Mouse (Mus musculus) liver, embryonic 12.5 days (tissue): ENCODE results near the gene Gipc3. TPM values are rescaled to one million over a fixed set of nuclear protein-coding genes. Genes with fewer than 3 reads are reported as not detected.

Experiments used
- ATAC-seq: fragments of 200-750 bp; cut with Nextera tagmentation; 2 replicates; pipeline ENCODE4 v1.8.0; 2017; ENCODE audit warnings: moderate number of reproducible peaks, mild to moderate bottlenecking, moderate library complexity
- H3K27ac ChIP-seq: fragments of 300-500 bp; sonication (generic); 2 replicates; pipeline ENCODE4 v1.5.1; 2016; ENCODE audit warnings: mild to moderate bottlenecking
- H3K27me3 ChIP-seq: fragments of 300-500 bp; sonication (generic); replicated peaks from 2 replicates; pipeline ENCODE4 v1.6.1; 2016; ENCODE audit warnings: mild to moderate bottlenecking, moderate library complexity
- H3K36me3 ChIP-seq: fragments of 300-500 bp; sonication (generic); 2 replicates; pipeline ENCODE4 v1.6.1; 2016; ENCODE audit warnings: mild to moderate bottlenecking, moderate library complexity
- H3K4me1 ChIP-seq: fragments of 300-500 bp; sonication (generic); 2 replicates; pipeline ENCODE4 v1.6.1; 2016
- H3K4me2 ChIP-seq: fragments of 300-500 bp; sonication (generic); 2 replicates; pipeline ENCODE4 v1.6.1; 2016; ENCODE audit warnings: mild to moderate bottlenecking, moderate library complexity
- H3K4me3 ChIP-seq: fragments of 300-500 bp; sonication (generic); 2 replicates; pipeline ENCODE4 v1.5.1; 2016; ENCODE audit warnings: mild to moderate bottlenecking, moderate library complexity
- H3K9ac ChIP-seq: fragments of 300-500 bp; sonication (generic); 2 replicates; pipeline ENCODE4 v1.6.1; 2016; ENCODE audit warnings: mild to moderate bottlenecking, moderate library complexity
- H3K9me3 ChIP-seq: fragments of 300-500 bp; sonication (generic); replicated peaks from 2 replicates; pipeline ENCODE4 v1.6.1; 2016; ENCODE audit warnings: mild to moderate bottlenecking, moderate library complexity
- WGBS: fragments of 180-500 bp; shearing (Covaris S2); methylation state at CpG from one replicate; pipeline ENCODE4 v1.1.7; 2016; ENCODE audit not compliant: insufficient replicate concordance; 5-methylcytosine and 5-hydroxymethylcytosine counted together
- polyA plus RNA-seq: library from polyadenylated mRNA; unstranded; fragments of >200 nt; fragmentation: Nextera tagmentation; extraction: Ambion mirVana; gene quantifications from 2 replicates; pipeline ENCODE4 v1.2.1, GENCODE M21; 2016

The Gipc3 gene
- polyA plus RNA-seq, 1 experiment from 2014 or later, result not detected

GRCm38 (mm10) chr10:81341333-81341949, 1.6 kb downstream of the Gipc3 start:
- H3K36me3 ChIP-seq, result no peaks in the 10 kb centered on the region
- H3K9me3 ChIP-seq, result no peaks in the 10 kb centered on the region
- H3K9ac ChIP-seq, result no peak overlapping the region
- H3K4me2 ChIP-seq, result no peak overlapping the region
- H3K27me3 ChIP-seq, result peaks cover 78% of the 10 kb centered on the region
- H3K4me1 ChIP-seq, result peaks cover 40% of the 10 kb centered on the region
- no peak for ATAC-seq
- 30% methylated on average over 16 of the region's 16 CpGs for WGBS
- H3K27ac ChIP-seq, result no peak overlapping the region
- H3K4me3 ChIP-seq, result no peak overlapping the region

DNA sequence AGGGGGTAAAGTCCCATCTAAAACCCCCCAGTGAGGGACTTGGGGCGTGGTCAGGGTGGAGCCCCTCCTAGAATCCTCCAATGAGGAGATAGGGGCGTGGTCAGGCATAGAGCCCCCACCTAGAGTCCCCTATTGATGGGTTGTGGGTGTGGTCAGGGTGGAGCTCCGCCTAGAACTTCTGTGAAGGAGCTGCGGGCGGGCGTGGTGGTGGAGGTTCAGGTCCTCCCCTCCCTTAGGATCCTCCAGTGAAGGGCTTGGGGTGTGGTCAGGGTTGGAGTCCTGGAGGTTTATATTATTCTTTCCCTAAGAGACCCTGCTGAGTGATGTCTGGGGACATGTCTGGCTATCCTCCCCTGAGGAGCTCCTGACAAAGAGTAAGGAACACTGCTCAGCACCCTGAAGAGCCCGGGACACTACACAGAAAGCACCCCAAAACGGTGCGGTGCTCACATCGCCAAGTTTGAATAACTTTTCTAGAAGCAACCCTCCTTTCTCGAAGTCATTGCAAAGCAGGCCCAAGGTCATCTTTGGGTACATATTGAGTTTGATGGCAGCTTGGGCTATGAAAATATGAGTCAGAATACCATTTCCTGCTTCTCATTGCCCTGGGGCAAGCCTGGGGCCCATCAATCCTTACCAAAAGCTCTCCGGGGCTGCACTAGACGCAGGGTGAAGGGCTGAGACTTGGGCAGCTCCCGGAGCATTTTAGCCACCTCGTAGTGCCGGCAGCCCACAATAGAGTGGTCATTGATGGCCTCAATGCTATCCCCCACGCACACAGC, 2.3 kb downstream of the Gipc3 start:
- Histone ChIP-seq H3K9me3 (no peaks in the 10 kb centered on the region), H3K36me3 (no peaks in the 10 kb centered on the region), H3K4me1 (peaks cover 38% of the 10 kb centered on the region), H3K4me2 (0 out of 2 replicates have a peak overlapping the region, but pooled peaks have one; percentile 10), H3K9ac (no peak overlapping the region), H3K4me3 (no peak overlapping the region), H3K27me3 (peaks cover 77% of the 10 kb centered on the region), H3K27ac (no peak overlapping the region)
- ATAC-seq, result peak; percentile 64; the same call in 1 of the 2 replicates
- 37% methylated on average over 17 of the region's 17 CpGs for WGBS

DNA sequence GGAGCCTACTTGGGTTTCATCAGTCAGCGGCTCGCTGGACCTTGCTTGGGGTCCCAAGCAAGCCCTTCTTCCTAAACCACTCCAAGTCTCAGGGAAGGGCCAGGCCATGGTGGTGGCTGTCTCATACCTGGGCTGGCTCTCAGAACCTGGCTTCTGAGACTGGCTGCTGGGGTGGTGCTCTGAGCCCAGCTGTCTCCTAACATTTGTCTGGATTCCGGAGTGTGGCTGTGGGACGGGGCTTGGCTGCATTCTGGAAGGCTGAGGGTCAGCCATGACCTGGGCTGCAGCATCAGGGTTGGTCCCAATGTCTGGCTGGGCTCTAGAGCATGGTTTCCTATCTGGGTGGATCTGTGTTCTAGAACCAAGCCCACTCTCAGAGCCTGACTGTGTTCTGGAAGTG, 6.5 kb downstream of the Gipc3 start:
- Histone ChIP-seq H3K27me3 (peaks cover 73% of the 10 kb centered on the region), H3K4me3 (no peak overlapping the region), H3K27ac (no peak overlapping the region; the same call in 1 of the 2 replicates), H3K9ac (no peak overlapping the region), H3K36me3 (peaks cover 5% of the 10 kb centered on the region; the same call in 1 of the 2 replicates), H3K4me1 (peaks cover 44% of the 10 kb centered on the region), H3K9me3 (no peaks in the 10 kb centered on the region), H3K4me2 (no peak overlapping the region)
- no peak for ATAC-seq
- WGBS, result 81% methylated on average over 4 of the region's 4 CpGs

GRCm38 (mm10) chr10:81335393-81336340, 7.4 kb downstream of the Gipc3 start:
- H3K36me3 ChIP-seq, result peaks cover 5% of the 10 kb centered on the region; the same call in 1 of the 2 replicates
- no peak overlapping the region for H3K4me2 ChIP-seq
- peak overlapping the region; percentile 37 for H3K27ac ChIP-seq
- no peak for ATAC-seq
- no peak overlapping the region for H3K9ac ChIP-seq
- WGBS, result 59% methylated on average over 17 of the region's 19 CpGs
- no peak overlapping the region for H3K4me3 ChIP-seq
- H3K27me3 ChIP-seq, result peaks cover 72% of the 10 kb centered on the region
- H3K4me1 ChIP-seq, result peaks cover 38% of the 10 kb centered on the region
- H3K9me3 ChIP-seq, result no peaks in the 10 kb centered on the region

DNA sequence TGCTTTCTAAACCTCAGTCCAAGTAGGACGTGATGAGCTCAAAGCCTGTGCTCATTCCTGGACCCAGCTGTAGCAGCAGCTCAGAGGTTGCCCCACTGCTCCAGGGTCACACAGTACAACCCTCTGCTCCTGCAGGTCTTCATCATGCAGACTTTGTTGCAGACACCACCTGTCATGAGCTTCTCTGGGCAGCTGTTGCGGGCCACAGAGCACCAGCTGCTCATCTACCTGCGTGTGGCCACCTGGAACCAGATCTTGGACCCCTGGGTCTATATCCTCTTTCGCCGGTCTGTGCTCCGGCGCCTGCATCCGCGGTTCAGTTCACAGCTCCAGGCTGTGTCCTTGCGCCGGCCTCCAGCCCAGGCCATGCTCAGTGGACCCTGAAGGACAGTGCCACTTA, 8.7 kb downstream of the Gipc3 start:
- Histone ChIP-seq H3K27me3 (peaks cover 79% of the 10 kb centered on the region), H3K4me1 (peaks cover 44% of the 10 kb centered on the region), H3K36me3 (peaks cover 5% of the 10 kb centered on the region; the same call in 1 of the 2 replicates), H3K9ac (no peak overlapping the region), H3K27ac (no peak overlapping the region), H3K4me2 (no peak overlapping the region), H3K9me3 (no peaks in the 10 kb centered on the region), H3K4me3 (no peak overlapping the region)
- ATAC-seq, result no peak
- WGBS, result 71% methylated on average over 11 of the region's 11 CpGs

- no peak overlapping the region for H3K9ac ChIP-seq
- no peaks in the 10 kb centered on the region for H3K9me3 ChIP-seq
- peaks cover 64% of the 10 kb centered on the region for H3K4me1 ChIP-seq
- peaks cover 63% of the 10 kb centered on the region for H3K27me3 ChIP-seq
- H3K4me2 ChIP-seq, result peak overlapping the region; percentile 21
- WGBS, result 29% methylated on average over 29 of the region's 29 CpGs
- ATAC-seq, result no peak
- H3K36me3 ChIP-seq, result peaks cover 6% of the 10 kb centered on the region
- H3K4me3 ChIP-seq, result no peak overlapping the region
- no peak overlapping the region for H3K27ac ChIP-seq
These were observed 10.8 kb downstream of the Gipc3 start for GRCm38 (mm10) chr10:81332277-81332676.

DNA sequence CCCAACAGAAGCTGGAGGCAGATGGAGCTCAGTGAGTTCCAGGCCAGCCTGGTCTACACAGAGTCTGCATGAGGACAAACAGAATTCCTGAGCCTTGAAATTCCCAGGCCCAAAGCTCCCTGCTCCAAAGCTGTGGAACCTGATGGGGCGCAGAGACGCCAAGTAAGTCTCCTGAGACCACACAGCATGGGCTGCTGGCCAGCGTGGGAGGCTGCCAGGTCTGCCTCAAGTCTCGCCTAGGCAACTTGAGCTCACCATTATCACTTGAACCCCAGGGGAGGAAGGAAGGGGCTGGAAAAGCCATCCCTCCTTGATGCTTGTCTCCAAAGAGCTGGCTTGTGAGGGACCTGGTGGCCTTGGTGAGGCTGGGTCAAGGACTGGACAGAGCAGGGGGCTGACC, 13.1 kb downstream of the Gipc3 start:
- Histone ChIP-seq H3K4me2 (peak overlapping the region; percentile 2; the same call in 1 of the 2 replicates), H3K4me1 (peaks cover 69% of the 10 kb centered on the region), H3K36me3 (peaks cover 29% of the 10 kb centered on the region), H3K9me3 (no peaks in the 10 kb centered on the region), H3K4me3 (no peak overlapping the region), H3K27ac (peak overlapping the region; percentile 68), H3K27me3 (peaks cover 43% of the 10 kb centered on the region), H3K9ac (no peak overlapping the region)
- ATAC-seq, result no peak
- WGBS, result 55% methylated on average over 4 of the region's 4 CpGs

GRCm38 (mm10) chr10:81329194-81329975, 13.7 kb downstream of the Gipc3 start:
- Histone ChIP-seq H3K9me3 (no peaks in the 10 kb centered on the region), H3K4me2 (peak overlapping the region; percentile 35), H3K4me3 (0 out of 2 replicates have a peak overlapping the region, but pooled peaks have one; percentile 19), H3K36me3 (peaks cover 35% of the 10 kb centered on the region), H3K27me3 (peaks cover 37% of the 10 kb centered on the region), H3K27ac (peak overlapping the region; percentile 68), H3K4me1 (peaks cover 64% of the 10 kb centered on the region), H3K9ac (no peak overlapping the region; the same call in 1 of the 2 replicates)
- WGBS, result 68% methylated on average over 10 of the region's 10 CpGs
- no peak for ATAC-seq

GRCm38 (mm10) chr10:81328386-81328785, 14.7 kb downstream of the Gipc3 start, which contains the start of gene Tbxa2r:
Tbxa2r (plus strand) TSS chr10:81328731.
- peak; percentile 45 for ATAC-seq
- WGBS, result 11% methylated on average over 10 of the region's 10 CpGs
- peaks cover 64% of the 10 kb centered on the region for H3K4me1 ChIP-seq
- H3K27me3 ChIP-seq, result peaks cover 28% of the 10 kb centered on the region
- H3K9me3 ChIP-seq, result no peaks in the 10 kb centered on the region
- peak within 1 kb of the TSS; percentile 23; the same call in 1 of the 2 replicates for H3K9ac ChIP-seq
- H3K4me2 ChIP-seq, result peak within 1 kb of the TSS; percentile 35
- H3K27ac ChIP-seq, result peak within 1 kb of the TSS; percentile 68
- H3K36me3 ChIP-seq, result peaks cover 44% of the 10 kb centered on the region
- peak within 1 kb of the TSS; percentile 19 for H3K4me3 ChIP-seq

- H3K9me3 ChIP-seq, result no peaks in the 10 kb centered on the region
- H3K4me2 ChIP-seq, result peak overlapping the region; percentile 35
- peak overlapping the region; percentile 68 for H3K27ac ChIP-seq
- peak overlapping the region; percentile 23; the same call in 1 of the 2 replicates for H3K9ac ChIP-seq
- WGBS, result 33% methylated on average over 2 of the region's 2 CpGs
- H3K4me3 ChIP-seq, result no peak overlapping the region
- peaks cover 24% of the 10 kb centered on the region for H3K27me3 ChIP-seq
- peaks cover 68% of the 10 kb centered on the region for H3K4me1 ChIP-seq
- H3K36me3 ChIP-seq, result peaks cover 45% of the 10 kb centered on the region
- peak; percentile 33 for ATAC-seq
These were observed 15.1 kb downstream of the Gipc3 start for GRCm38 (mm10) chr10:81327959-81328358.

DNA sequence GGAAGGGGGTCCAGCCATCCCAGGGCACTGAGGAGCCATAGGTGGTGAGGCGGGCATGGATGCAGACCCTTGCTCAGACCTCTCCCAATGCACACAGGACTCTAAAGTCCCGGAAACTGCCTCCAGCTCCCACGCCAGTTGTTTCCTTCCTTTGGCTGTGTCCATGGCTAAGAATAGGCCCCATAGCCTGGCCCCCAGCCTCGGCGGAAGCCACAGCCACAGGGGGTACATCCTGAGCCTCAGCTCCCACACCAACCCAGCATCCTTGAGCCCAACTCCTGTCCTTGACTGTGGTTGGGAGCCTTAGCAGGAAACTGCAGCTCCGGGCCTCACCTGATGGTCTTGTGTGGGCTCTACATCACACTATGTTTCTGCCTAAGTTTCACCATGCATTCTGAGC, 16.2 kb downstream of the Gipc3 start:
- no peak overlapping the region for H3K4me3 ChIP-seq
- peaks cover 71% of the 10 kb centered on the region for H3K4me1 ChIP-seq
- 40% methylated on average over 6 of the region's 6 CpGs for WGBS
- peak overlapping the region; percentile 27 for H3K4me2 ChIP-seq
- H3K36me3 ChIP-seq, result peaks cover 54% of the 10 kb centered on the region
- no peak for ATAC-seq
- H3K9me3 ChIP-seq, result no peaks in the 10 kb centered on the region
- no peak overlapping the region for H3K9ac ChIP-seq
- H3K27me3 ChIP-seq, result peaks cover 14% of the 10 kb centered on the region; the same call in 1 of the 2 replicates
- H3K27ac ChIP-seq, result peak overlapping the region; percentile 49; the same call in 1 of the 2 replicates
